Mouse (Mus musculus) cerebellum, postnatal 25 days (tissue): ENCODE results near the gene Flg2.

Source experiments
- DNase-seq, 2 experiments: peaks; one replicate each; pipeline ENCODE4 v3.0.0; 2021; ENCODE audit warnings: mixed read lengths in 2 of 2

The Flg2 gene

DNA sequence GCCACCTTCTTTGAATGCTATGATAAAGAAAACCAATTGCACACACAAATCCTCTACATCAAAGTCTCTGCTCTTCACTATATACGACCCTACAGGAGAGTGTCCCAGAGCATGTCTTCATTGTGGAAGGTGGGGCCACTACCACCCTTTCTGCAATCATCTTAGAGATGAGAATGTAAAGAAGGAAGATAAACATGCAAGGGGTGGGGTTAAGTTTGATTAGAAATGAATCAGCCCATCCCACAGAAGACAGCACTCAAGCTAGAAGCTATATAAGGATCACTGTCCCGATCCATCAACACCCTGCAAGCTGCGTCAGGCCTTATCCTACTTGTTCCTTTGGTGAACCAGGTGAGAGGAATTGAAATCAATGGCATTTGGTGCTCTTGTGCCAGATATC, at the start of gene Flg2:
Gene Flg2, plus strand, starts transcription at position 301 of the 400 bp plus-strand sequence.
- no peak for DNase-seq

DNA sequence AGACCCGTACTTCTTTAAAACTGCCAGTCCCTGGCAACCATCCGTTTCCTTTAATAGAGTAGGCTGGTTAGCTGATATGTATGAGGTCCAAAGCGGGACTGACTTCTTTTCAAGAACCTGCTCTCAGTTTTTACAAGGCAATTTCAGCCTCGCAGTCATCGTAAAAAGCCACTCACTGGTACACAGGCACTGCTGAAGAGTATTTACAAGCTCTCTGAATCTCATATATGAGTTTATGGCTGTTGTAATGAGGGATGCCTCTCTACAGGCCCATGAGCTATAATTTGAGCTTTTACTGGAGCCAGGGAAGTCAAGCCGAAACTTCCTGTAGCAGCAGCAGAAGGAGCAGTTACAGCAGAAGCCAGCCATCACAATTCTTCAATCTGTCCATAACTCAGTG, 34.6 kb upstream of the Flg2 start:
- DNase-seq = no peak

DNA sequence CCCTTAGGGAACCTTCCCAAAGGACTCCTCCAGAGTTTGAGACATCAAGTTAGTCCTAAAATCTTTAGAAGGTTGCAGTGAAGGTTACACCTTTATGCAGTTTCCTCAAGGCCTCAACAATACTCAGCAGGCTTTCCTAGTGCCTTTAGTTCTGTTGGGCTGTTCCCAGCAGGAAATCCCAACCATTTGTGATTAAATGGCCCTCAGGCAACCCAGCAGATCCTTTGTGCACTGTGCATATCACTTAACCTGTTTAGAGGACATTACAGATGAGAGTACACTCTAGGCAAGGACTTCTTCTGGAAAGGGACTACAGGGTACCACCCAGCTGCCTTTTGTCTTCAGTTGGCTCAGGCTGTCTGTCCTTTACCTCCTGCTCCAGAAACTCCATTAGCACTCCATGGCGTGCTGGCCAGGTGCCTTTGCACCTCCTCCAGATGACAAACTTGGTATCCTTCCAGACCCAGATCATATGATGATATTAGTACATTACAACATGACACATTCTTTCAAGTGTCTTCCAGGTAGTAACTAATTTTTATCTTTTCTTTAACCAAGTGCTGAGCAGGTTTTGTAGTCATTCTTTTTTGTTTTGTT, 34.0 kb upstream of the Flg2 start:
- peak; percentile 8 to 13 for DNase-seq

DNA sequence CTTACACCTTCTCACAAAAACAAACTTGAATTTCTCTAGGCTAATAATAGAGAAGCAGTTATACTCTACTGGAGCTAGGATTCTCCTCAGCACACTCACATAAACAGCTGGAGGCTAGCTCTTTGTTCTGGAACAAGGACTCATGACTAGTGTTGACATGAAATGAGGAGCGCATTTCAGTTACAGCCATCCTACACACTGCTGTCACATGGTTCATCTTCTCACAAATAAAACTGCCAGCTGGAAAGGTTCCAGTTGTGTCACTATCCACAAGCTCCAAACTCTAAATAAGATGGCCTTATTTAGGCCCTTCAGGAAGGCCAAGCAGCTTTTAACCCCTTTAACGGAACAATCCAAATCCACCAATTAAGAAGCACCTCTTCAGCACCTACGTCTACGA, 16.2 kb upstream of the Flg2 start:
- DNase-seq = no peak

DNA sequence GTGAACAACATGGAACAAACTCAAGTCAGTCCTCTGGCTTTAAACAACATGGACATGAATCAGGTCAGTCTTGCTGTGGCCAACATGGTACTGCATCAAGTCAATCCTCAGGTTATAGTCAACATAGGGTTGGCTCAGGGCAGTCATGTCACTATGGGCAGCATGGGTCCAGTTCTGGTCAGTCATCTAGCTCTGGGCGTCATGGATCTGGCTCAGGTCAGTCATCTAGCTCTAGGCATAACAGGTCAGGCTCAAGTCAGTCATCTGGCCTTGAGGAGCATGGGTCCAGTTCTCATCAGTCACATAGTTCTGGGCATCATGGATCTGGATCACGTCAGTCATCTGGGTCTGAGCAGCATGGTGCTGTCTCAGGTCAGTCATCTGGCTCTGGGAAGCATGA, 4.9 kb downstream of the Flg2 start:
- DNase-seq = no peak

DNA sequence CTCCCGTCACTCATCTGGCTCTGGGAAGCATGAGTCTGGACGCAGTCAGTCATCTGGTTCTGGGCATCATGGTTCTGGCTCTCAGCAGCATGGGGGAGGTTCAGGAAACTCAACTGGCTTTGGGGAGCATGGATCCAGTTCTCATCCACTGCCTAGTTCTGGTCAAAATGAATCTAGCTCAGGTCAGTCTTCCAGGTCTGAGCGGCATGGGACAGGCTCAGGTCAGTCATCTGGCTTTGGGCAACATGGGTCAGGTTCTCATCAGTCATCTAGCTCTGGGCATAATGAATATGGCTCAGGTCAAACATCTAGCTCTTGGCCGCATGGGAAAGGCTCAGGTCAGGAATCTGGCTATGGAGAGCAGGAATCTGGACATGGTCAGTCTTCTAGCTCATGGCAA, 5.4 kb downstream of the Flg2 start:
- DNase-seq = no peak
